Mouse (Mus musculus) B cell, adult 67 days (primary cell): ENCODE measurements around the gene Agps. TPM values are rescaled to one million over a fixed set of nuclear protein-coding genes. Genes with fewer than 3 reads are reported as not detected.

Experiments
- total RNA-seq, 2 experiments: library from RNA; stranded (reverse); gene quantifications; 4 replicates each; pipeline ENCODE4 v1.2.4; 2023

The Agps gene
- 10 to 100 TPM; 46.7 to 53.3 TPM for total RNA-seq

GRCm38 (mm10) chr2:75831881-75832633, at the start of gene Agps:
TSS of gene Agps (plus strand) at chr2:75832177.

GRCm38 (mm10) chr2:75938117-75939063, 106.4 kb downstream of the Agps start, which contains the start of gene Ttc30b:
TSS of gene Ttc30b (minus strand) at chr2:75938585.

GRCm38 (mm10) chr2:75977752-75978368, 145.9 kb downstream of the Agps start, which contains the start of gene Ttc30a2:
TSS of gene Ttc30a2 (minus strand) at chr2:75978170.

Other genes with a start within 250 kb of the Agps start
- 100 to 1,000 TPM; 573 to 616 TPM for gene Hnrnpa3, start 172.9 kb upstream of the Agps start, total RNA-seq
- gene Nfe2l2, start 127.5 kb upstream of the Agps start, total RNA-seq: 10 to 100 TPM; 65.4 to 69.6 TPM
- gene Ttc30b, start 106.4 kb downstream of the Agps start, total RNA-seq: 1 to 10 TPM; 2.0 to 3.5 TPM
- not detected for gene Ttc30a2, start 146.0 kb downstream of the Agps start, total RNA-seq
- gene Ttc30a1, start 149.8 kb downstream of the Agps start, total RNA-seq: 1 to 10 TPM; 1.7 to 2.3 TPM